Mouse (Mus musculus): ENCODE measurements around the gene Lhfpl3.

GRCm38 (mm10) chr5:23219655-23220054 is 473.8 kb downstream of the Lhfpl3 start:
- TF ChIP-seq CTCF (IDR thresholded peaks at IDR 0.05; ENCODE audit: extremely low read depth, insufficient read depth, low read length) = no peak
- no peak for TF ChIP-seq POLR2A (IDR thresholded peaks at IDR 0.05; ENCODE audit: extremely low read depth, insufficient read depth, low read length)
